In genomic region chr13:52615085-52615484, GRCm38 (mm10) we compare ENCODE assay signal across 17 mouse cellular contexts. TPM values are rescaled to one million over a fixed set of nuclear protein-coding genes. Genes with fewer than 3 reads are reported as not detected.
DNase-seq lines count a peak whose midpoint lies in the region; ATAC-seq lines count a peak whose summit lies in the region.
"Had no signal": no experiment of that assay in that cellular context is flagged by ENCODE, and none has a peak within 500 bp of the region (broad histone marks: within the 10 kb centered on the region; RNA-seq: fewer than 3 reads in every experiment).

No protein-coding gene starts in this region.

- H3K4me1 ChIP-seq in liver, embryonic 15.5 days (replicated peaks) = peaks cover 39% of the 10 kb centered on the region
- H3K4me1 ChIP-seq: embryonic facial prominence, embryonic 15.5 days; forebrain, embryonic 15.5 days; neural tube, embryonic 15.5 days had no signal

- ATAC-seq in liver, embryonic 15.5 days (ENCODE audit: insufficient read depth) = no peak
- ATAC-seq: forebrain, embryonic 15.5 days; midbrain, embryonic 16.5 days had no signal

- peaks cover 4% of the 10 kb centered on the region; the same call in 1 of the 2 replicates for H3K36me3 ChIP-seq in liver, embryonic 15.5 days (replicated peaks)
- H3K36me3 ChIP-seq in splenic B cell, adult 2 months (ENCODE audit: control insufficient read depth, insufficient read depth, low read length, poor library complexity, severe bottlenecking) = peaks cover 53% of the 10 kb centered on the region
- H3K36me3 ChIP-seq: embryonic facial prominence, embryonic 15.5 days; forebrain, embryonic 15.5 days; neural tube, embryonic 15.5 days had no signal

- peak overlapping the region; percentile 57 for H3K27ac ChIP-seq in liver, embryonic 15.5 days (replicated peaks)
- H3K27ac ChIP-seq: embryonic facial prominence, embryonic 15.5 days; forebrain, embryonic 15.5 days; heart, embryonic 10.5 days; neural tube, embryonic 15.5 days had no signal

- WGBS in liver, embryonic 15.5 days (ENCODE audit: insufficient replicate concordance) = 28% methylated on average over 4 of the region's 4 CpGs

- H3K9ac ChIP-seq in liver, embryonic 15.5 days = no peak overlapping the region
- H3K9ac ChIP-seq: embryonic facial prominence, embryonic 15.5 days; forebrain, embryonic 15.5 days; lung, embryonic 14.5 days; neural tube, embryonic 15.5 days had no signal

- H3K9me3 ChIP-seq in liver, embryonic 15.5 days (replicated peaks) = no peaks in the 10 kb centered on the region
- H3K9me3 ChIP-seq: embryonic facial prominence, embryonic 15.5 days; forebrain, embryonic 15.5 days; heart, embryonic 10.5 days; neural tube, embryonic 15.5 days had no signal

- no peaks in the 10 kb centered on the region for H3K27me3 ChIP-seq in liver, embryonic 15.5 days
- no peaks in the 10 kb centered on the region for H3K27me3 ChIP-seq in splenic B cell, adult 2 months (ENCODE audit: control insufficient read depth, insufficient read depth, low read length, poor library complexity, severe bottlenecking)
- H3K27me3 ChIP-seq: embryonic facial prominence, embryonic 15.5 days; forebrain, embryonic 15.5 days; neural tube, embryonic 15.5 days had no signal

- DNase-seq in thymus, postnatal 25 days = peak; percentile 16
- DNase-seq in thymus, postnatal 10 days (ENCODE audit: low spot score in 2 of 2) = no peak
- peak; percentile 16 for DNase-seq in brain, adult 2 months (ENCODE audit: low read depth, low spot score)
- peak; percentile 65 for DNase-seq in splenic B cell, adult 2 months (ENCODE audit: low read depth, low spot score)
- DNase-seq in yolk sac, embryonic 10.5 days (ENCODE audit: low spot score) = no peak
- DNase-seq in layer of hippocampus, adult 18-20 months (ENCODE audit: low spot score in 2 of 2) = no peak
- no peak for DNase-seq in layer of hippocampus, postnatal 14 days (ENCODE audit: low spot score in 2 of 2)
- DNase-seq: cerebellum, postnatal 25 days; heart, postnatal 4 days; kidney, adult 18-20 months had no signal

- no peak overlapping the region for H3K4me3 ChIP-seq in liver, embryonic 15.5 days (replicated peaks)
- H3K4me3 ChIP-seq: embryonic facial prominence, embryonic 15.5 days; forebrain, embryonic 15.5 days; heart, embryonic 10.5 days; neural tube, embryonic 15.5 days had no signal

- no peak overlapping the region for H3K4me2 ChIP-seq in liver, embryonic 15.5 days
- H3K4me2 ChIP-seq: embryonic facial prominence, embryonic 15.5 days; forebrain, embryonic 15.5 days; lung, embryonic 14.5 days; neural tube, embryonic 15.5 days had no signal

RNA-seq across cellular contexts. Expression of gene Syk, which starts 32.1 kb away (rescaled TPM):
- 5.1 and 5.5 TPM in 2 replicates for polyA plus RNA-seq in liver, embryonic 15.5 days (2015; fragmentation: Nextera tagmentation; extraction: Ambion mirVana)
- 1 to 10 TPM; 2.7 TPM for total RNA-seq in layer of hippocampus, adult 18-20 months (2021)
- 1 to 10 TPM; 4.7 to 5.6 TPM for total RNA-seq in layer of hippocampus, postnatal 14 days (2021)

Comparison
In these comparisons a context has a peak if more than half of its experiments do, and no peak if none do; other contexts are left out.
1. DNase-seq: peak in thymus, postnatal 25 days (single experiment), brain, adult 2 months (single experiment) and splenic B cell, adult 2 months (single experiment); none in thymus, postnatal 10 days (0 of 2), yolk sac, embryonic 10.5 days (single experiment), layer of hippocampus, adult 18-20 months (0 of 2) and layer of hippocampus, postnatal 14 days (0 of 2).